Mouse (Mus musculus) heart, adult 9 months (tissue): ENCODE data around the gene Ttyh1.
A peak's percentile ranks its signal among the peaks of the same experiment; 100 is the strongest.

Experiments used
- DNase-seq, 2 experiments: peaks; one replicate each; pipeline ENCODE4 v3.0.0; 2022; ENCODE audit warnings: low spot score in 2 of 2

Ttyh1 gene

DNA sequence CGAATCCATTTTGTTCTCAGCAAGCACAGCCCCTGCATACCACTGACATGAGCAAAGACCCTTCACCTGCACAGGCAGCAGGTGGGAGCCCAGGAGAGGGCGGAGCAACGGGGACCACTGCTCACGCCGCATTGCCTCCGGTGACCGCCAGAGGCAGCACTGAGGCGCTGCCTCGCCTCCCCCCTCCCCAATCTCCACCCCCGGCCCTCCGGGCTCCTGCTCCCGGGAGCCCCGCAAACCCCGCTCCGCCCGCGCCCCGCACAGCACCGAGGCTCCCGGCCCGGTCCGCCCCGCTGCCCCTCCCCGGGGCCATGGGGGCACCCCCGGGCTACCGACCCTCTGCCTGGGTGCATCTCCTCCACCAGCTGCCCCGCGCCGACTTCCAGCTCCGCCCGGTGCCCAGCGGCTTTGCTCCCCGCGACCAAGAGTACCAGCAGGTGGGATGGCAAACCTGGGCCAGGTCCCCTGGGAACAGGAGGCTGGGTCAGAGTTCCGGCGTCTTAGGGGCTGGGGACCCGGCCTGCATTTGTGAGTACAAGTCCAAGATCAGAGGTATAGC, at the start of gene Ttyh1:
Gene Ttyh1, plus strand, starts transcription at position 65 of the 559 bp plus-strand sequence.
- no peak for DNase-seq

DNA sequence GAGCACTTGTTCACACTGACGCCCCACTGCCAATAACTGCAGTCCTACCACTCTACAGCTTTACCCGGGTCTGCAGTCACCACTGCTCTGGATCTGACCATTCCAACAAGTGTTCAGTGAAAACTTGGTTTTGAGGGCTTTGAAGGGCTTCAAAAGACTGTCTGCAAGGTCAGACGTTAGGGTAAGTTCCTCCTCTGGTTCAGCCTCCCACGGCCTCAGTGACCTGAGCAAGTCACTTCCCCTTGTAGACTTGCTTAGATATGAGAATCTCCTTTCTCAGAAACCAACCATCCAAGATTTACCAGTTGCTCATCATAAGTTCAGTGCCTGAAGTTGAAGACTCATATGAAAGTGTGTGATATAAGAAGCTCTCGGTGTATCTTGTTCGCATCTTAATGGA, 48.1 kb upstream of the Ttyh1 start:
- DNase-seq = no peak

DNA sequence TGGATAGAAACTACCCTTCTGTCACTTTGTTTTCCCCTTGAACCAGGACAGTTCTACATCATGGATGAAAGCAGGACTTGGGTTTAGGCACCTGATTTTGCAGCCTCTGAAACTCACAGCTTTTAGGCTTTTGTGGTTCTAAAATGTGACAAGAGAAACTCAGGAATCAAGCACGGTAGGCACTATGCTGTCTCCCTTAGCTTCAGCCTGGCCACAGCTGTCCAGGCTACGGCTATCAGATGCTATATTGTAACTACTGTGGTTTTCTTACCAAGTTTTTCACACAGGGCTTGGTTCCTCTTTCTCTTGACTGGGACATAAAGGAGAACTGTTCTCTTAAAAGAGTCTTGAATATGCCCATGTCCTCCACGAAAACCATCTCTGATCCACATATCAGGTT, 46.1 kb upstream of the Ttyh1 start:
- peak in 1 of 2 experiments; percentile 29 for DNase-seq

DNA sequence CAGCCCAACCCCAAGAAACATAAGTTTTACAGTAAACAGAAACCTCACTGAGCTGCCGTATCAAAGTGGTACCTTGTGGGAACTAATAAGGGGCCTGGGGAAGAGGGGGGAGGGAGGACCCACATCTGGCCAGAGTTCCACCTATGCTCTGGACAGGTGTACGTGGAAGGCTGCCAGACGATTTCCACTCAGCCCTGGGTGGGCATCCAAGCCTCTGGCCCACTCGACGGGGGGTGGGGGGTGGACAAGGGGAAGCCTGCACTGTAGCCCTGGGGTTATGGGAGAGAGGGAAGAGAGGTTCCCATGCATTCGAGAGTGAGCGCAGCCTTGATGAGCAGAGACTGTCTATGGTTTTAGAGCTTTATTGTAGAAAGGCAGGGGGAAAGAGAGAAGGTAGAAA, 39.7 kb upstream of the Ttyh1 start:
- no peak for DNase-seq

DNA sequence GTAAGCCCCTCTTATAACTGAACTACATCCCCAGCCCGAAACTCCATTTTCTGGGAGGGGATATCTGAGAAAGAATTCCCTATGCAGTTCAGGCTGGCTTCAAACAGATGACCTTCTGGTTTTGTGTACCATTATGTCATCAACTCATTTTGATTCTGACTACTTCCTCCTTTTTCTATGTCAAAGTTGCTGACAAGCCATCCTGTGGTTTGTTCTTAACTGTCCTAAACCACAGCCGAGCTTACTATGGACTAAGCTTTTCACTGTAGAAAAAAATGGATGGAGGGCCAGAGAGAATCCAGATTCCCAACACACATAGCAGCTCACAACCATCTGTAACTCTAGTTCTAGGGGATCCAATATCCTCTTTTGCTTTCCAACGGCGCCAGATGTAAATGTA, 38.7 kb upstream of the Ttyh1 start:
- peak; percentile 11 to 45 for DNase-seq

DNA sequence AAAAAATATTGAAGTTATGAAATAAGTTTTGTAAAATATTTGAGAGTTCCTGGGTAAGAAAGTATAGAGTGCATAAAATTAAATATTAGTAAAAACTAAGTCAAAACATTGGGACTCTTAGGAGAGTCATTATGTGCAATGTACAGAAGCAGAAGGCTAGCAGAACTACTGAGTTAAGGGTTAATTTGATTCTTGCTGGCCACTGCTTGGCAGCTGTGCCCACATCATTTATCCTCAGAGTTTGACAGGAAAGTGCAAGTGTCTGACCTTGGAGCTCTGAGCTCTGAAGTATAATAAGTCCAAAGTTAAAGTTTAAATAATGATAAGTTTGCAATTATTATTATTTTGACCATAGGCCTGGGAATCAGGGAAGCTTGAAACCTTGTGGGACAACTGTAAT, 37.5 kb upstream of the Ttyh1 start:
- DNase-seq = no peak

DNA sequence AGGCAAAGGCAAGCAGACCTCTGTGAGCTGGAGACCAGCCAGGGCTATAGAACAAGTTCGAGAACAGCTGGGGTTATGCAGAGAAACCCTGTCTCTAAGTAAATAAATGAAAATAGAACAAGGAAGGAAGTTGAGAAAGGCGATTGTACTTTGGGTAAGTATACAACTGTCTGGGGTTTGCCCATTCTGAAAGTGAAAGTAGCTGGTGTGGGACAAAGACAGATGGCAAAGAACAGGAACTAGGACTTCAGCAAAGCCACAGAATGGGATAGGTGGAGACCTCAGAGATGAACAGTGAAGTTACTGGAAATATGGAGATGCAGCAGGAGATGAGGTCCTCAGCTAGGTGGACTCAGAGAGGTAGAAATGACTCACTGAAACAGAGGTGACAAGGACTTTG, 36.4 kb upstream of the Ttyh1 start:
- peak; percentile 60 to 75 for DNase-seq

DNA sequence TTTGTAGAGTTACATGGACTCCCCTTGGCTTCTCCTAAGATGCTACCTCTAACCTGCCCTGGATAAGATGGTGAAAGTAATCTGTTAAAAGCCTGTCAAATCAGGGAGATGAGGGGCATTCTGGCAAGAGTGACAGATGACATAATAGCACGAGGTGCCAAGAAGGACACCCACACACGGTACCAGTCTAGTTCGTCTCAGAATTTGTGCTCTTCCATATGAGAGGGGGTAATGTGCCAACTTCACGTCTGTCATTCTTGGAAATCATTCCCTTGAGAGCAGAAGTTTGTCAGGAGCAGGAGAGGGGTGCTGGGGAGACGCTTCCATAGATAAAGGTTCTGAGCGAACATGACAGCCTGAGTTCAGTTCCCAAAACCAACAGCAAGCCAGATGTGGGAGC, 35.0 kb upstream of the Ttyh1 start:
- DNase-seq = no peak

DNA sequence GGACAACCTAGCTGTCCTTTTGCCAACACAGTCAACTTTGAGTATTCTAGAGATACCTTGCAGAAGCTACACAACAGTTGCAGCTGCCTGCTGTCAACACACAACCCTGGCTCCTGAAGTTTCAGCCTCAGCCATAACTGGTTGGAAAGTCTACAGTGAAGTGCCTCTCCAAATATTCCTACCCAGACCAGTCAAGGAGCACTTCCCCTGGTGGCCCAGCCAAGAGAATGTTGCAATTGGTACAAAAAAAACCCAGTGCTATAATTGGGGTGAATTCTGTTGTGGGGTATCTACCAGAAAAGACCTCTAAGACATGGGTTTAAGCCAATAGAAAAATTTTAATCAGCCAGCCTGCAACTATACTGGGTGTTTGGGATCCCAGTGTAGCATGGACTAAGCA, 33.6 kb upstream of the Ttyh1 start:
- no peak for DNase-seq

DNA sequence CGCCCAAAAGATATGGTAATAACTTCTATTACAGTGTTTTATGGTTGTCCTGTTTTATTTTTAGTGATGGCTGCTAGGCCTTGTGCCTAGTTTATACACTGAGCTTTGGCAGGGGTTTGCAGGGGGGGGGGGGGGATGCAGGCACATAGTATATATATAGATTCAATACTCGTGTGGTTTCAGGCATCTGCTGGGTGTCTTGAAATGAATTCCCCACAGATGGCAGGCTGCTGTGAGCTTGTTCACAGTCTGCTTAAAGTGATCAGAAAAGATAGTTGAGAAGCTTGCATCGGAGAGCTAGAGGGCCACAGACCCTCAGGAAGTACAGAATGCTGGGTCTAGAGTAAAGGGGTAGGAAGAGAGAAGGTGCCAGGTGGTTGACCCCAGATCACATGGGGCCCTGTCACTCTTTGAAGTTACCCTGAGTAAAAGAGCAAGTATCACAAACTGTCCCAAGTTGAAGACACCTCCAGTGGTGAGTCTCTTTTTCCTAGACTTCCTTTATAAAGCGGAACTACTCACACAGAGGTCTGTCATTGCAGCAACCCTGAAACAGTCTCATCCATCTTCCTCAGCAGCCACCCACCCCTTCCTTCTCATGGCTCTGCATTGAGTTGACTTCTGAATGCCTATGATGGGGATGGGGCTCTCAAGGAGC, 31.8 kb upstream of the Ttyh1 start:
- DNase-seq = no peak

DNA sequence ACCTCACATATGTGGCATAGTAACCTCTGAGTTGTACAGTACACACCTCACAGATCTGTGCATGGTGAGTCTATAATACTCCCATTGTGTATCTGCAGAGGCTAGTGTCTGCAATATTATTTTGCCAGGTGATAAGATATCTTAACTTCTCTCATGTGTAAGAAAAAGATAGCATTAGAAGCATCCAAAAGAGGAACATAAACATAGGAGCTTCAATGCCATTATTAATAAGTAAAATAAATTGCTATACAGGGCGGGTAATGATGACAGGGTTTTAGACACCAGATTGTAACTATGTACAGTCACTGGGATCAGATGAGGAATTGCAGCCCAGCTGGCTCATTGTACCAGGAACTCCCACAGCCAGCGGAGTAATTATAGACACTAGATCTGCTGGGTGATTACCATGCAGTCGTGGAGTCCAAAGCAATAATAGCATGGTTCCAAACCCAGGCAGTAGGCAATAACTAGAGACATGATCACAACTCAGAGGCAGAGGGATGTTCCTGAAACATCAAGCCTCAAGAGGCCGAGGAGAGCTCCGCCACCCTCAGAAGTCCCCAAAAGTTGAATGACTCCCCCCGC, 31.2 kb upstream of the Ttyh1 start:
- no peak for DNase-seq

DNA sequence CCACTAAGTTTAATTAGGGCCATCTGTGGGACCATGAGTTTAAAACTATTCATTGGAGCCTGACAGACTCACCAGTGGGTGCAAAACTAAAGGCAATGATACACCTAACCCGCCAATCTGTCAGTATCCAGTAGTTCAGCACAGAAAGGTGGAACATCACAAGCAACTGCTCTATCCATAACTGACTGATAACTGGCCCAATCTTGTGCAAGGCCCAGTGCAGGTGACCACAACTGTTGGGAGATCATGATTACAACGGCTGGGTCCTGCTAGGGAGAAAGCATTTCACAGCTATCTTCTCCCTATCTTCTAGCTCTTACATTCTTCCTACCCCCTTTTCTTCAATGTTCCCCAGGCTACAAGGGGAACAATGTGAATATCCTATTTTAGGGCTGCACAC, 30.5 kb upstream of the Ttyh1 start:
- DNase-seq = no peak

DNA sequence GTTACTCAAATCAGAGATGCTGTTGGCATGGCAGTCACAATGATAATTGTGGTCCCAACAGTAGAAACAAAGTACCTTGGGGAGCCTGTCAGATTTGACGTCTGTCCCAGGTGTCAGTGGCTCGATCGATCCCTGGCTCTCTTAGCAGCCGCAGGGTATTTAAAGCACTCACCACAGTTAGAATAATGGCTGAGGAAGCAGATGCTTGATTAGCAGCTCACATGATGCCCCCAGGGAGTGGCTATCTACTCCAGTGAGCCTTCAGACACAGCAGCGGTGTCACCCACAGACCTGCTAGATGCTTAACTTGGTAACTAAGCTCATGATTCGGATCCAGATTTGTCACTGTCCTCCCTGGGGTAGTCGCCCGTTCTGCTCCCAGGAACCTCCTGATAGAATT, 28.0 kb upstream of the Ttyh1 start:
- no peak for DNase-seq

DNA sequence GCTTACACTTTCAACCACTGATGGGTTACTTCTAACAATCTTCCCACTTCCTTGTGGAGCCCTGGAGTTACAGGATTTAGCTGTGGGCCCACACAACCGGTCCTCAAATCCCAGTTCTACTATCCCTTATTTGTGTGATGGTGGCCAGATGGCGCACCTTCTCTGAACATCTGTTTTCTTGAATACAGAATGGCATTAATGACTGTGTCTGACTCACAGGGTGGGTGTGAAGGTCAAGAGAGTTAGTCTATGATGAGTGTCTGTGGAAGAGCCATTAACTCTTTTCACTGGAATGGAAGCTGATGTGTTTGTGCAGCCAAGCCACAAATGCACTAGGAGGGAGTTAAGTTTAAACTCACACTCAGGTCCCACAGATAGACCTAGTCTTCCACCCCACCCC, 20.9 kb upstream of the Ttyh1 start:
- DNase-seq = no peak

DNA sequence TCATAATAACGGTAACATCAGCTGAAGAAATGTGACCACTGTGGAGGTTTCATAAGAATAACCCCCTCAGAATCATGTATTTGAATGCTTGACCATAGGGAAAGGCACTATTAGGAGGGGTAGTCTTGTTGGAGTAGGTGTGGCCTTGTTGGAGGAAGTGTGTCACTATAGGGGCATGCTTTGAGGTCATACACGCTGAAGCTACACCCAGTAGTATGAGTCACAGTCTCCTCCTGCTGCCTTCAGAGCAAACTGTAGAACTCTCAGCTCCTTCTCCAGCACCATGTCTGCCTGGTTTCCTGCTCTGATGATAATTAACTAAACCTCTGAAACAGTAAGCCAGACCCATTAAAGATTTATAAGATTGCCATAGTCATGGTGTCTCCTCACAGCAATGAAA, 20.4 kb upstream of the Ttyh1 start:
- DNase-seq = no peak

DNA sequence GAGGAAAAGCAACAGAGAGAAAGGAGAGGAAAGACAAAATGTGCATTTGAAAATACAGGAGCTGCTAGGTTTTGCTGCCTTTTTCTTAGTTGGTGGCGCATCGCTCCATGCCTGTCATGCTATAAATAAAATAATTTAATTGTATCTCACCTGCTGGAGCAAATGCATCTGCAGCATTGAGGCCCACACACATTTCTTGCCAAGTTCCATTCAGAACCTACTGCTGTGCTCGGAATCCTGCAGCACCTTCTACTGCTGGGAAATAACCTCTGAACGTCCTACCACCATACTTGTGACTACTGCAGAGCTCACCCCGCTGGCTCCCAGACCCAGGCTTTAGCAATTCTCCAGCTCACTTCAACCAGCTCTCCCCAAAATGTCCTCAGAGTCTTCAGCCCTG, 18.1 kb upstream of the Ttyh1 start:
- DNase-seq = no peak

DNA sequence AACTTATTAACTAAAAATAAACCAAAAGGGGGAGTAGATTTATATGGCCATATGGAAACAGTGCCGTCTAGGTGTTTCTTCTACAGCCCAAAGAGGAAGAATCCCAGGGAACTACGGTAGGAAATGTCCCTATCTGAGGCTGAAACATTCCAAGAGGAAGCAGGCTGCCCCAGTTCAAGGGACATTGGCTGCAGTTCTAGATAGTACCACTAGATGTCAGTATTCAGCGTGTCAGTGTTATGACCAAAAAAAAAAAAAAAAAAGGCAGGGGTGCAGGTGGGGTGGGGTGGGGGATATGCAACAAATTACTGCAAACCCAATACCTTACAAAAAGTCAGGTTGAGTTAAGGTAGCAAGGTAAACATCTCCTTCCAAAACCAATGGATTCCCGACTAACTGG, 15.8 kb upstream of the Ttyh1 start:
- peak in 1 of 2 experiments; percentile 35 for DNase-seq

DNA sequence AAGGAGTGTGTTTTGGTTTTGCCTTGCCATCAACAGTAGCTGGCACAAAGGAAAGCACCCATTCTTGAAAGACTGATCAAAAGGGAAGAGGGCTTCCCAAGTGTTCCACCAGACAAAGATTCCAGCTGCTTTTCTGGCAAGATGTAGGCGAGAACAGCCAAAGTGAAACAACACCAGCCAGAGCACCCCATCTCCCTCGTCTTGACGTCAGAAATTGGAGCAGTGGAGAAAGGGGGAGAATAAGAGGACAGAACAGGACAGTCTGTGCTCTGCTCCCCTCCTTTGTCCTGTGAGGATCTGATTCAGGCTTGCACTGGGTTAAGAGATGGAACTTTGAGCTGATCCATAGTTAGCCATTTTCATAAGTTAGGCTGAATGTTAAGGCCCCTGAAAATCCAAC, 7.4 kb upstream of the Ttyh1 start:
- DNase-seq = peak in 1 of 2 experiments; percentile 23

DNA sequence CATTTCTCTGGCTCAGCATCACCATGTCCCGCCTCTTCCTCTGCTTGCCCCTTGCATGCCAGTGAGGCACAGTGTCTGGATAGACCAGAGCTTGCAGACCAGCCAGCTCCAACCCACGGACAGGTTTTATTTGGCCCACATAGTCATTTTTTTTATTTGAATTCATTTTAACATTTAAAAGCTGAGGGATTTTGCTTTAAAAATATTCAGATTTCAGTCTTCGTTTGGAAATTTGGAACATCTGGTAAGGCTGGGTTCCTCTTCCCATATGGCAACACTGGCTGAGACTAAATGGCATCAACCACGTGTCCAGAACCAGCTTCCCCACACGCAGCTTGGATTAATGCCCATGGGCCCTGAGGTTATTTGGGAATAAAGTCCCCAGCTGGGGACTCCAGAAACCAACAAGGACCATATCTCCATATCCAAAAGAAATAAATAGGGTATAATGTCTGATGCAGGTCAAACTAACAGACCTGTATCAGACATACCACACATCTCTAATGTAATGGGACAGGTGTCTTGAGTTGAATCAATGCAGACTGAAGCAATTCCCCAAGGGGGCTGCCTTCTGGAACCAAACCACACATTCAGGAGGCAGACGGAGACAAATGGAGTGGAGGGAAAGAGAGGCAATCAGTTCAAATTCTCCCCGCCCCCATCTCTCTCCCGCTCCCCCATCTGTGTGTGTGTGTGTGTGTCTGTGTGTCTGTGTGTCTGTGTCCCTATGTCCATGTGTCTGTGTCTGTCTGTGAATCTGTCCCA, 2.0 kb upstream of the Ttyh1 start:
- DNase-seq = no peak

DNA sequence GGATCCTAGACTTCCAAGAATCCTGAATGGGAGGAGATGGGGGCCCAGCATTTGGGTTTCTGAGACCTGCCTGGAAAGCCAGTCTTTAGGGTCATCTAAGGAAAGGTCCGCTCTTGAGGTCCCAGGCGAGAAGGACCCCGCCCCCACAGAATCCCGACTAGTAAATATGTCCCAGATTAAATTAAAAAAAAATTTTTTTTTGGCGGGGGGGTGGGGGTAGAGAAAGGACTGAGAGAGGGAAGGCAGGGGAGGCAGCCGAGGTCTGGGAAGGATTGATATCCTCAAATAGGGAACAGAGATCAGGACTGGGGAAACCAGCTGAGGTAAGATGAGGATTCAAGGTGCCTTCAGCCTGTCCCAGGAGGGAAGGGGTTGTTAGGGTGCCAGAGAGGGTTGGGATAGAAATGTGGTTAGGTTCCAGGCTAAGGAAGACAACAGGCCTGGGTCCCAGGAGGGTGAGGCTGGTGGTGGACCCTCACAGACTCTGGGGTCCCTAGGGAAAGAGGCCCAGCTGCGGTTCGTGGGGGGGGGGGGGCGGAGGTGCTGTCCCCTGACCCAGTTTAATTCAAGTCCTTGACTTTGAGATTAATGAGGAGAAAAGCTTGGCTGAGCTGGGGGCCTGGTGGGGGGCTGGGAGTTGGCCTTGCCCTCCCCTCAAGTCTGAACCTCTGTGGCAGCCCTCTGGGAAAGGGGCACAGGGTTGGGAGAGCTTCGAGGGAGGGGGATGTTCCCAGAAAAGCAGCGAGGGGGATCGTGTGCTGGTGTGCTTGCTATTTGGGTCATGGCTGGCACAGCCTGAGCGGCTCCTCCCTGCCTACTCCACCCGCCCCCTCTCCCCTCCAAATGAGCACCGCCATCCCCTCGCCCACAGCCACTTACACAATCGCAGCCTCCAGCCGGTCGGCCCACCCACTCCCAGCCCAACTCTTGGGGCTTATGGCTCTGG, 1.0 kb downstream of the Ttyh1 start:
- DNase-seq = no peak

DNA sequence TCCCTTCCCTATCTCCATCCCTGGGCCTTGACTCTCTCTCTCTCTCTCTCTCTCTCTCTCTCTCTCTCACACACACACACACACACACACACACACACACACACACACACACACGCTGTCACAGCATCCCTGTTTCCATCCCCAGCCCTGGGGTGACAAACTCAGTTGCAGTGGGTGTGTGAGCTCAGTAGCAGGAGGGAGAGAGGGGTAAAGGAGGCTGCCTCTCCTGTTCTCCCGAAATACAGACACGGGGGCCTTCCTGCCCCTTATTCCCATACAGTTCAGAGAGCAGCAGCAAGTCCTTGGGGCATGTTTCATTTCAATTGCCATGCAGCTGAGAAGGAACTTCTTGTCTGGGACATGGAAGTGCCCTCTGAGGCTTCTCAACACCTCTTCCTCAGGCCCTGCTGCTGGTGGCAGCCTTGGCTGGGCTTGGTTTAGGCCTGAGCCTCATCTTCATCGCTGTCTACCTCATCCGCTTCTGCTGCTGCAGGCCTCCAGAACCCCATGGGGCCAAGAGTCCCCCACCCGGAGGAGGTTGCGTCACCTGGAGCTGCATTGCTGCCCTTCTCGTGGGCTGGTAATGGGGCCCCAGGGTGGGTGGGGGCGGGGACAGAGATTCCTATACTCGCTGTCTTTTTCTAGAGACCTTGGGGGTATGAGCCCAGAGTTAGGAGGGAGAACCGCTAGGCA, 3.0 kb downstream of the Ttyh1 start:
- DNase-seq = no peak
